Mouse (Mus musculus) T-helper 2 cell (primary cell): ENCODE data around the gene Prss40.
"Not testable (repeated sequence)": the region's sequence is repeated elsewhere in the genome, so short reads cannot be mapped to it uniquely, and the experiment has no call there.

Experiments
- in situ Hi-C: fragments of 300-600 bp; cut with MboI, MseI; formaldehyde crosslinking; loops from one replicate; pipeline ENCODE4 v1.15.1; 2025; ENCODE audit warnings: high pct_unique_total_duplicates

The Prss40 gene

DNA sequence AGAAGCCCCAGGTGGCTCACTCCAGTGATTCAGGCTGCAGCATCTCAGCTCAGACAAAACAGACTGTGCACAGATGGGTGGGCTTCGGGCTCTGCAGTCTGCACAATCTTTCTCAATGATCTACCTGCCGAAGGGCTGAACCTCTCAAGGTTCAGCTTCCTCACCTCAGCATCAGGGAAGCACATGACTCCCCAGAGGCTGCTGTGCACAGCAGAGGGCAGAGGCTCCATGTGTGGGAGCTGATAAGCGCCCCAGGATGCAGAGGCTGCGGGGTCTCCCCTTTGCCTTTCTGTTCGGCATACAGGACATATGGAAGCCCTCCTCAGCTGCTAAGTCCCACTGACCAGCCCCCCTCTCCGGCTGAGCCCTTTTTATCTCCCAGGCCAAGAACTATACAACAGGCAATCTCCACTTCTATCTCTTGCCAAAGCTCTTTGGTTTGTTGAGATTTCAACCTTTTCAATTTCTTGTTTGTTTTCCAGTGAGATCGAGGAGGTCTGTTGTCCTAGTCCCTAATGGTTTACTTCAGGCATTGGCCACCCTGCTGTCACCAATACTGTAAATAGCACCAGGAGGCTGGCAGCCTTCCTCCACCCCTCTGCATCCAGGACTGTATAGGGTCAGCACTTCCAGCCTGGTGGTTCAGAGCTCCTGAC lies 25.6 kb downstream of the Prss40 start, which contains the start of gene Cfc1:
TSS of gene Cfc1 (plus strand) at position 606 of the 656 bp plus-strand sequence.
- in situ Hi-C loops: not testable (repeated sequence)

GRCm38 (mm10) chr1:34534574-34534973 lies 26.2 kb downstream of the Prss40 start:
- in situ Hi-C loops: not testable (repeated sequence)

GRCm38 (mm10) chr1:34523647-34524046 lies 37.1 kb downstream of the Prss40 start:
- in situ Hi-C loops: no loop called here

- in situ Hi-C loops: no loop called here
Measured at GRCm38 (mm10) chr1:34522850-34523244, 37.9 kb downstream of the Prss40 start.

GRCm38 (mm10) chr1:34522205-34522849 lies 38.4 kb downstream of the Prss40 start:
- in situ Hi-C loops: no loop called here

GRCm38 (mm10) chr1:34518259-34518658 lies 42.5 kb downstream of the Prss40 start:
- in situ Hi-C loops: no loop called here

DNA sequence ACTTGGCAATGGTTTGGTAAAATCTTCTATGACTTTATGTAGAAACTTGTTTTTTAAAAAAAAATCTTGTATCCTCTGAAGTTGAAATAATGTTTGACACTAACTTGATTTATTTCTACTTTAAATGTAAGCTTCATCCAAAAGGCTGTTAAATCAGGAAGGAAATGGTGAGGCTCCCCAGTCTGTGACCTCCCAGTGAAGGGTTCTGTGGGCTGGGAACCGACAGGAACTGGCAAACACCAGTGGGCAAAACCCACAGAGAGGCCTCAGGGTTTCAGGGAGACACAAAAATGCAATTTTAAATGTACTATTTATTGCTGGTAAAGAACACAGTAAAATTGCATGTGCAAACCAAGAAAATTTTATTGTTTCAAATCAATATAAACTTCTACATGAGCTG lies 42.9 kb downstream of the Prss40 start:
- in situ Hi-C loops: not testable (repeated sequence)

DNA sequence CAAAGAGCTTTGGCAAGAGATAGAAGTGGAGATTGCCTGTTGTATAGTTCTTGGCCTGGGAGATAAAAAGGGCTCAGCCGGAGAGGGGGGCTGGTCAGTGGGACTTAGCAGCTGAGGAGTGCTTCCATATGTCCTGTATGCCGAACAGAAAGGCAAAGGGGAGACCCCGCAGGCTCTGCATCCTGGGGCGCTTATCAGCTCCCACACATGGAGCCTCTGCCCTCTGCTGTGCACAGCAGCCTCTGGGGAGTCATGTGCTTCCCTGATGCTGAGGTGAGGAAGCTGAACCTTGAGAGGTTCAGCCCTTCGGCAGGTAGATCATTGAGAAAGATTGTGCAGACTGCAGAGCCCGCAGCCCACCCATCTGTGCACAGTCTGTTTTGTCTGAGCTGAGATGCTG lies 43.4 kb downstream of the Prss40 start:
- in situ Hi-C loops: not testable (repeated sequence)

DNA sequence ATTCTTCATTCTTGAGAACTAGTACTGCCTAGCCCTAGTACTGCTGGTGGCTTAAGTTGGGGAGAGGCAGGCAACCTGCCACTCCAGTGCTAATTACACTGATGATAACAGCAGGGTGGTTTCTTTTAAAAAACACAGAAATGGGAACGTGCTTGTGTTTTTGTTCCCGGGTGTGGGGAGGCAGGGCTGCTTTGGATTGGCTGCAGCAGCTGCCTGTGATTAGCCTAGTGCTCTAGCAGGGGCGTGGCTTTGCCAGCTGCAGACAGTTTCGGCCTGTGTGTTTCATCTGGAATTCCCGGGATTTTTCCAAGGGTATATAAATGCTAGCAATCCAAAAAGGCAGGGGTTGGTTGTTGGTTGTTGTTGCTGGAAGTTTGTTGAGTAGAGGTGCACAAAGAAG lies 44.1 kb downstream of the Prss40 start:
- in situ Hi-C loops: no loop called here

DNA sequence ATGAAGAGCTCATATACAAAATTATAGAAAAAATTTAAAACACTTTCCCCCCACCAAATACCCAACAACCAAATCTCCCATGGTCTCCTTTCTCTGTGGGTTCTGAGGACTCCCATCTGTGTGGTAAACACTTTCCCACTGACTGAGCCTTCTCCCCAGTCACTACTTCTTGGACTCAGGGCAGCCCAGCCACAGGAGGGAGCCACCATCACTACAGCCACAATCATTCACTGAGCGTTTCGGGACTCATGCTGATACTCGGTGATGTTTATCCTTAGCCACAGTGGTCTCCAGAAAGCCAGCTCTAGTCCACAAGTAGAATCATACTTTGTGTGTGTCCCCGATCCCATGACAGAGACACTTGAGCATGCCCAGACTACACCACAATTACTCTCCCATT lies 47.7 kb downstream of the Prss40 start:
- in situ Hi-C loops: loop anchor here (5.0 kb wide), 1 partner anchor 79 kb away; no protein-coding TSS in a partner anchor

- in situ Hi-C loops: loop anchor here (5.0 kb wide), 1 partner anchor 81 kb away; no protein-coding TSS in a partner anchor
Measured at GRCm38 (mm10) chr1:34511027-34511426, 49.7 kb downstream of the Prss40 start.

DNA sequence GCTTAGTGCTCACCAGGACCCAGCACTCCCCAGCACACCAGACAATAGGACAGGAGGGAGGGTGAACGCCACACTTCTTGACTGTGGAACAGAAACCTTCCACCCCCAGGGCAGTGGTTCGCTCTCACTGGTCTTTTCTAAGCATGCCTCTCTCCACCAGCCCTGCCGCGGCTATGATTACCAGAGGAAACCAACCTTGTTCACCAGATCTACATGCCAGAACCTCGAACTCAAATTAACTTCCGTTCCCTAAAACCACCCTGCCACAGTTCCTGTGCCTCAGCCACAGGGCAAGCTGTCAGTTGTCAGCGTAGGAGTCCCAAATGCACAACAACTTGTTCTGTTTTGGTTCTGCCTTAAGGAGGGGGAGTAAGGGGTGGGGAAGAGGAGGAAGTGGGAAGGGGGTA lies 50.2 kb downstream of the Prss40 start:
- in situ Hi-C loops: loop anchor here (5.0 kb wide), 1 partner anchor 82 kb away; no protein-coding TSS in a partner anchor

DNA sequence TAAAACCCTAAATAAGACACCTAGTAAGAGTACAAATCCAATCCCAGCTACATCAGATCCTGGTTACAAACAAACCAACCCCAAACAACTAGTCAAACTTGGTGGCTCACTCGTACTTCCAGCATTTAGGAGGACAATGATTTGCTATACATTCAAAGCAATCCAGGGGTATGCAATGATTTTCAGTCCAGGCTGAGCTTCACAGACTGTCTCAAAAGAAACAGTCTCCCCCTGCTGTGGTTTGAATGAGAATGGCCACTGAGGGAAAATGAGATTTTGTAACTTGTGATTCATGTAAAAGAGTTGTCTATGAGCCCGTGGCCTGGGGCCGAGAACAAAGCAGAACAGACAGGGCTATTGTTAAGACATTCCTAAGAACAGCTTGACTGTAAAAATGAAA lies 52.8 kb downstream of the Prss40 start:
- in situ Hi-C loops: no loop called here

DNA sequence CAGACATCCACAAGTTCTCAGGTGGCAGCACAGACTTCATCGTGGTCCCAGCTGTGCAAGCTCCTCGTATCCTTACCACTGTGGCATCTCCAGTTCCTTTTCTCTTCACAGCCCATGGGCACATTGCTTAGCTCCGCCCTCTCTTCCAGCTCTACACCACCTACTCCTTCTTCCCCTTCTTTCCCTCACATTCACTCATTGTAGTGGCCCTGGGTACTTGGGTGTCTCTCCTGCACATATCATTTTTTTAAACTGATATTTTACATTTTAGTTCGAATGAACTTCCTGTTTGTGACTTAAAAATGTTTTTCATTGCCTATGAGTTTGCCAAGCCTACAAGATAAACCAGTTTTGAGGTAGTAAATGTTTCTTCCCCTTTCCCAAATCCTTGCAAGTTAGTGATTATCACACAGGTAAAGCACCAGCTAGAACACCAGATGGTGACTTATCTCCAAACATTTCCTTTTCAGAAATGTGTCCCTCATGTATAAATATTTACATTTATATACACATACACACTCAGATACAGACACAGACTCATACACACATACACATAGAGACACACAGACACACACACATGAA lies 54.7 kb downstream of the Prss40 start:
- in situ Hi-C loops: no loop called here

- in situ Hi-C loops: no loop called here
Measured at GRCm38 (mm10) chr1:34505307-34505706, 55.4 kb downstream of the Prss40 start.

GRCm38 (mm10) chr1:34502991-34503390 lies 57.8 kb downstream of the Prss40 start:
- in situ Hi-C loops: no loop called here
